9 mouse cellular contexts compared by ENCODE assay signal in the genomic region with DNA sequence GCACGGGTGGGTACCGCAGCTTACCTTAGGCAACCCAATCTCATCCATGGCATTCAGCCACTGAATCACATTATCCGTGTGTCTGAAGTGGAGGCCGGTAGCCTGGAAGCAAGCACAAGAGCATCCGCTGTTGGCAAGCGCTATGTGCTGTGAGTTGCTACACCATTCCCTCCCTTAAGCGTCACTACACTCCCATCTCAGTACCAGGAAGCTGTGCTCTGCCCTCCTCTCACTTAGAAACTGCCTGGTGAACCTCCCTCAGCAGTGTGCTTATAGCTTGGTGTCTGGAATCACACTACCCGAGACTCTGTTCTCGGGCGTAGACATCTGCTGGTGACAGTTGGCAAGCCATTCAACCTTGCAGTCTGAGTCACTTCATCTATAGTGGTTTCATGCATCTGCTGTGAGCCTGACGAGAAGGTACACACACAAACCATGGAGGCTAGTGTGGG. TPM values are rescaled to one million over a fixed set of nuclear protein-coding genes. Genes with fewer than 3 reads are reported as not detected.
A peak's percentile ranks its signal among the peaks of the same experiment; 100 is the strongest.
DNase-seq lines count a peak whose midpoint lies in the region; ATAC-seq lines count a peak whose summit lies in the region.
"Had no signal": no experiment of that assay in that cellular context is flagged by ENCODE, and none has a peak within 500 bp of the region (broad histone marks: within the 10 kb centered on the region; RNA-seq: fewer than 3 reads in every experiment).

No protein-coding gene starts in this region.

- H3K36me3 ChIP-seq in splenic B cell, adult 2 months (ENCODE audit: control insufficient read depth, insufficient read depth, low read length, poor library complexity, severe bottlenecking), result peaks cover 18% of the 10 kb centered on the region

- H3K27me3 ChIP-seq in splenic B cell, adult 2 months (ENCODE audit: control insufficient read depth, insufficient read depth, low read length, poor library complexity, severe bottlenecking), result no peaks in the 10 kb centered on the region

- peak; percentile 57 for DNase-seq in lung, postnatal 36 days
- no peak for DNase-seq in lung, postnatal 25 days (ENCODE audit: low spot score)
- peak; percentile 74 to 77 for DNase-seq in cerebellum, postnatal 14 days
- peak; percentile 87 for DNase-seq in layer of hippocampus, adult 9-11 months
- DNase-seq in splenic B cell, adult 2 months (ENCODE audit: low read depth, low spot score), result peak; percentile 59
- no peak for DNase-seq in ovary, postnatal 36 days (ENCODE audit: low spot score)
- DNase-seq in urinary bladder, adult 2 months (ENCODE audit: low spot score), result no peak
- DNase-seq: heart, adult 2 months had no signal

- ATAC-seq in activated CD4-positive, CD25-positive, alpha-beta regulatory T cell, adult 4 months, result no peak

RNA-seq across cellular contexts. Expression of a gene that starts 58.9 kb away (rescaled TPM):
- 100 to 1,000 TPM; 203 to 267 TPM for polyA plus RNA-seq in activated CD4-positive, CD25-positive, alpha-beta regulatory T cell, adult 4 months (2017; shearing (Covaris generic))
- polyA plus RNA-seq in urinary bladder, adult 2 months (2012; rRNA removed), result 51.7 and 64.7 TPM in 2 replicates

Comparison
In these comparisons a context has a peak if more than half of its experiments do, and no peak if none do; other contexts are left out.
1. DNase-seq: peak in lung, postnatal 36 days (single experiment), cerebellum, postnatal 14 days (2 of 2), layer of hippocampus, adult 9-11 months (single experiment) and splenic B cell, adult 2 months (single experiment); none in lung, postnatal 25 days (single experiment), ovary, postnatal 36 days (single experiment) and urinary bladder, adult 2 months (single experiment).